Mouse (Mus musculus): Measurements from ENCODE around the gene Elovl1. TPM values are rescaled to one million over a fixed set of nuclear protein-coding genes. Genes with fewer than 3 reads are reported as not detected.
A peak's percentile ranks its signal among the peaks of the same experiment; 100 is the strongest.

Gene Elovl1
- polyA plus RNA-seq, 1 experiment from 2014 or later = 32.9 TPM

- Histone ChIP-seq H3K9me3 (no peaks in the 10 kb centered on the region), H3K9ac (peak within 1 kb of the TSS; percentile 77), H3K4me2 (peak within 1 kb of the TSS; percentile 97), H3K4me1 (replicated peaks) (peaks cover 34% of the 10 kb centered on the region), H3K4me3 (peak within 1 kb of the TSS; percentile 51), H3K36me3 (peaks cover 19% of the 10 kb centered on the region), H3K27me3 (no peaks in the 10 kb centered on the region), H3K27ac (peak within 1 kb of the TSS; percentile 88)
- peak; percentile 95 for ATAC-seq (ENCODE audit: low FRiP score)
- WGBS = under 1% methylated on average over 67 of the region's 67 CpGs
These were observed 9.1 kb downstream of the Elovl1 start, which contains the start of gene Cdc20 for GRCm38 (mm10) chr4:118436820-118437603. Cdc20 (minus strand) TSS chr4:118437352.

- WGBS = 11% methylated on average over 12 of the region's 12 CpGs
- peak; percentile 59 for ATAC-seq (ENCODE audit: low FRiP score)
These were observed 9.9 kb downstream of the Elovl1 start for GRCm38 (mm10) chr4:118437829-118438253.

GRCm38 (mm10) chr4:118445088-118445487, 17.2 kb downstream of the Elovl1 start:
- Histone ChIP-seq H3K4me2 (no peak overlapping the region), H3K36me3 (no peaks in the 10 kb centered on the region), H3K4me3 (no peak overlapping the region), H3K9ac (no peak overlapping the region), H3K27ac (no peak overlapping the region), H3K9me3 (no peaks in the 10 kb centered on the region), H3K4me1 (replicated peaks) (peaks cover 19% of the 10 kb centered on the region), H3K27me3 (peaks cover 29% of the 10 kb centered on the region)
- ATAC-seq (ENCODE audit: low FRiP score) = no peak
- 87% methylated on average over 10 of the region's 10 CpGs for WGBS

More at GRCm38 (mm10) chr4:118437829-118438253, 9.9 kb downstream of the Elovl1 start:
- Histone ChIP-seq H3K4me1 (replicated peaks) (peaks cover 34% of the 10 kb centered on the region), H3K27ac (peak overlapping the region; percentile 88), H3K9ac (peak overlapping the region; percentile 77), H3K9me3 (no peaks in the 10 kb centered on the region), H3K4me2 (peak overlapping the region; percentile 97), H3K4me3 (peak overlapping the region; percentile 51), H3K27me3 (0 out of 2 replicates have a peak, but pooled peaks cover 4% of the 10 kb centered on the region), H3K36me3 (peaks cover 11% of the 10 kb centered on the region)

- Histone ChIP-seq H3K36me3 (no peaks in the 10 kb centered on the region), H3K9me3 (no peaks in the 10 kb centered on the region), H3K4me1 (replicated peaks) (peaks cover 19% of the 10 kb centered on the region), H3K4me3 (peak overlapping the region; percentile 45), H3K27ac (peak overlapping the region; percentile 48; the same call in 1 of the 2 replicates), H3K27me3 (peaks cover 33% of the 10 kb centered on the region), H3K4me2 (peak overlapping the region; percentile 80), H3K9ac (peak overlapping the region; percentile 69)
- 16% methylated on average over 18 of the region's 18 CpGs for WGBS
- peak; percentile 76 for ATAC-seq (ENCODE audit: low FRiP score)
These were observed 18.0 kb downstream of the Elovl1 start for GRCm38 (mm10) chr4:118445781-118446414.

- Histone ChIP-seq H3K9ac (peak overlapping the region; percentile 69), H3K4me3 (peak overlapping the region; percentile 45), H3K4me1 (replicated peaks) (peaks cover 19% of the 10 kb centered on the region), H3K36me3 (no peaks in the 10 kb centered on the region), H3K4me2 (peak overlapping the region; percentile 80), H3K27ac (peak overlapping the region; percentile 48), H3K27me3 (peaks cover 34% of the 10 kb centered on the region), H3K9me3 (no peaks in the 10 kb centered on the region)
- ATAC-seq (ENCODE audit: low FRiP score) = peak; percentile 41
- 18% methylated on average over 24 of the region's 24 CpGs for WGBS
These were observed 18.7 kb downstream of the Elovl1 start for GRCm38 (mm10) chr4:118446415-118447153.

- WGBS = 72% methylated on average over 9 of the region's 9 CpGs
These were observed 29.6 kb downstream of the Elovl1 start, which contains the start of gene Mpl for GRCm38 (mm10) chr4:118457345-118457975. Mpl (minus strand) TSS chr4:118457513.

GRCm38 (mm10) chr4:118464956-118465355, 37.1 kb downstream of the Elovl1 start:
- H3K4me2 ChIP-seq = no peak overlapping the region
- no peaks in the 10 kb centered on the region for H3K27me3 ChIP-seq
- no peaks in the 10 kb centered on the region for H3K36me3 ChIP-seq
- no peaks in the 10 kb centered on the region for H3K9me3 ChIP-seq
- H3K4me3 ChIP-seq = no peak overlapping the region
- no peak overlapping the region for H3K9ac ChIP-seq
- WGBS = 86% methylated on average over 3 of the region's 3 CpGs
- no peak for ATAC-seq (ENCODE audit: low FRiP score)
- H3K4me1 ChIP-seq (replicated peaks) = no peaks in the 10 kb centered on the region
- no peak overlapping the region for H3K27ac ChIP-seq

More at GRCm38 (mm10) chr4:118457345-118457975, 29.6 kb downstream of the Elovl1 start, which contains the start of gene Mpl:
- Histone ChIP-seq H3K27ac (no peak within 1 kb of the TSS), H3K4me3 (no peak within 1 kb of the TSS), H3K27me3 (no peaks in the 10 kb centered on the region), H3K4me2 (no peak within 1 kb of the TSS), H3K9me3 (no peaks in the 10 kb centered on the region), H3K36me3 (no peaks in the 10 kb centered on the region), H3K9ac (no peak within 1 kb of the TSS), H3K4me1 (replicated peaks) (no peaks in the 10 kb centered on the region)
- ATAC-seq (ENCODE audit: low FRiP score) = no peak

GRCm38 (mm10) chr4:118465697-118466163, 37.8 kb downstream of the Elovl1 start:
- 60% methylated on average over 11 of the region's 11 CpGs for WGBS
- no peaks in the 10 kb centered on the region for H3K4me1 ChIP-seq (replicated peaks)
- no peaks in the 10 kb centered on the region for H3K9me3 ChIP-seq
- no peak overlapping the region for H3K4me3 ChIP-seq
- H3K27me3 ChIP-seq = no peaks in the 10 kb centered on the region
- no peak overlapping the region for H3K4me2 ChIP-seq
- no peaks in the 10 kb centered on the region for H3K36me3 ChIP-seq
- H3K9ac ChIP-seq = no peak overlapping the region
- ATAC-seq (ENCODE audit: low FRiP score) = no peak
- H3K27ac ChIP-seq = no peak overlapping the region

GRCm38 (mm10) chr4:118471281-118471680, 43.4 kb downstream of the Elovl1 start:
- Histone ChIP-seq H3K27ac (no peak overlapping the region), H3K9ac (no peak overlapping the region), H3K4me1 (replicated peaks) (no peaks in the 10 kb centered on the region), H3K4me2 (no peak overlapping the region), H3K9me3 (no peaks in the 10 kb centered on the region), H3K4me3 (no peak overlapping the region), H3K36me3 (no peaks in the 10 kb centered on the region), H3K27me3 (no peaks in the 10 kb centered on the region)
- 82% methylated on average over 6 of the region's 6 CpGs for WGBS
- ATAC-seq (ENCODE audit: low FRiP score) = no peak

- WGBS = 94% methylated on average over 11 of the region's 11 CpGs
- H3K9me3 ChIP-seq = no peaks in the 10 kb centered on the region
- no peaks in the 10 kb centered on the region for H3K36me3 ChIP-seq
- H3K4me2 ChIP-seq = no peak overlapping the region
- no peak overlapping the region for H3K4me3 ChIP-seq
- no peak for ATAC-seq (ENCODE audit: low FRiP score)
- no peaks in the 10 kb centered on the region for H3K27me3 ChIP-seq
- H3K9ac ChIP-seq = no peak overlapping the region
- H3K4me1 ChIP-seq (replicated peaks) = peaks cover 9% of the 10 kb centered on the region
- no peak overlapping the region for H3K27ac ChIP-seq
These were observed 44.8 kb downstream of the Elovl1 start for GRCm38 (mm10) chr4:118472687-118473086.

- 37% methylated on average over 15 of the region's 15 CpGs for WGBS
- Histone ChIP-seq H3K9me3 (no peaks in the 10 kb centered on the region), H3K4me1 (replicated peaks) (peaks cover 9% of the 10 kb centered on the region), H3K4me3 (no peak overlapping the region), H3K27me3 (no peaks in the 10 kb centered on the region), H3K4me2 (no peak overlapping the region), H3K27ac (no peak overlapping the region), H3K36me3 (no peaks in the 10 kb centered on the region), H3K9ac (0 out of 2 replicates have a peak overlapping the region, but pooled peaks have one; percentile 5)
- no peak for ATAC-seq (ENCODE audit: low FRiP score)
These were observed 49.1 kb downstream of the Elovl1 start for GRCm38 (mm10) chr4:118476773-118477530.

All from hindbrain, embryonic 13.5 days (tissue).